Mouse (Mus musculus) bone marrow, adult 2 months (tissue): Measurements from ENCODE around the gene Sema4a.

Experiments used
- CTCF ChIP-seq: fragments of 200-500 bp; IDR thresholded peaks from 2 replicates; pipeline ENCODE4 v1.5.1; 2011; ENCODE audit warnings: low read length, control low read depth; ENCODE audit not compliant: control insufficient read depth, insufficient read depth
- POLR2A ChIP-seq: fragments of 200-500 bp; IDR thresholded peaks from 2 replicates; pipeline ENCODE4 v1.6.1; 2011; ENCODE audit warnings: low read depth, mild to moderate bottlenecking, control low read depth, low read length, borderline replicate concordance; ENCODE audit not compliant: control insufficient read depth

DNA sequence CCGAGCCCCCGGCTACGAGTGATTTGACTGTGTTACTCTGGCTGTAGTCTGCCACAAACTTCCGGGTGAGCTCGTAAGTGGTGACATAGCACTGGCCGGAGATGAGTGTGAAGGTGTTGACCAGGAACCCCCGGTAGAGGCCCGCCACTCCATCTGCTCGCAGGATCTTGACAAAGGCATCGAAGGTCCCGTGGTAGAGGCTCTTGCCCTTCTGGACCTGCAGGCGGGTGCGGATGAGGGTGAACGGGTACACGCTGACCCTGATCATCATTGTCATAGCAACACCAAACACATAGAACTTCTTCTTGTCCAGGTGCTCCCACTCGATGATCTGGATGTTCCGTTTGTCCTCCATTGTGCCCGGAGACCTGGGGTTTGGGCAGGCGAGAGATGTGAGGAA is 40.2 kb downstream of the Sema4a start:
- TF ChIP-seq CTCF (no peak), POLR2A (no peak)
